Mouse (Mus musculus): ENCODE results near the gene Dcx.

The Dcx gene

DNA sequence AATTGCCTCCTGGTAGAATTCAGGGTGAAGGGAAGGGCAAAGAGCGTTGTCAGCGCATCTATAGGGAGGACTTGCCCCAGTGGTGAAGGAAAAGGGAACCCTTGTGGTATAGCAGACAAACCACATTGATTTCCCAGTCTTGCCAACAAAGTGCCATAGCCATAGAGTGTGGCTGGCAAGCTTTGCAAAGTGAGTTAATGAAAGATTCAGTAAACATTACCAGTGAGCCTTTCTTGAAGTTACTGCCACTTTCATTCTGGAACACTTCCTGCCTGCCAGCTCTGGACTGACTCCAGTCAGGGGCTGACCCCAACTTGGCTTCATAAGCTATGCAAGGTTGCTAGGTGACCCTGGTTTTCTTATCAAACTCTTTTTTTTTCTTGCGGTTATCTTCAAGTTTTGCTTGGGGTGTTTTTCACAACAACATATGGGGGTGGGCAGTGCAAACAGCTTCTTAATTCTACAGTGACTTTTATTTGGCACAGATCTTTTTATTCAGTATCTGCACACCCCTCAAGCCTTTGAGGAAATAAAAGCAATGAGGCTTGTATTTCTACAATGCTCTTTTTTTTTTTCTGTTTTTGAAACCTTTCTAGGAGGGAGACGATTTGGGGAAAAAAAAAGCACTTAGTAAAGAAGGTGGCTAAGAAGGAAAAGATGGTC, 51.2 kb downstream of the Dcx start:
- DNase-seq (ENCODE audit: low read depth, low spot score): no peak
- Histone ChIP-seq H3K27me3 (ENCODE audit: control insufficient read depth, insufficient read depth, low read length, poor library complexity, severe bottlenecking) (no peaks in the 10 kb centered on the region), H3K36me3 (ENCODE audit: control insufficient read depth, insufficient read depth, low read length, poor library complexity, severe bottlenecking) (no peaks in the 10 kb centered on the region)

- no peak for DNase-seq (ENCODE audit: low read depth, low spot score)
- Histone ChIP-seq H3K36me3 (ENCODE audit: control insufficient read depth, insufficient read depth, low read length, poor library complexity, severe bottlenecking) (no peaks in the 10 kb centered on the region), H3K27me3 (ENCODE audit: control insufficient read depth, insufficient read depth, low read length, poor library complexity, severe bottlenecking) (no peaks in the 10 kb centered on the region)
These were observed 53.5 kb downstream of the Dcx start for GRCm38 (mm10) chrX:143879631-143880030.

- no peak for DNase-seq (ENCODE audit: low read depth, low spot score)
- Histone ChIP-seq H3K27me3 (ENCODE audit: control insufficient read depth, insufficient read depth, low read length, poor library complexity, severe bottlenecking) (no peaks in the 10 kb centered on the region), H3K36me3 (ENCODE audit: control insufficient read depth, insufficient read depth, low read length, poor library complexity, severe bottlenecking) (no peaks in the 10 kb centered on the region)
These were observed 65.9 kb downstream of the Dcx start for GRCm38 (mm10) chrX:143867129-143867664.

- Histone ChIP-seq H3K36me3 (ENCODE audit: control insufficient read depth, insufficient read depth, low read length, poor library complexity, severe bottlenecking) (no peaks in the 10 kb centered on the region), H3K27me3 (ENCODE audit: control insufficient read depth, insufficient read depth, low read length, poor library complexity, severe bottlenecking) (no peaks in the 10 kb centered on the region)
- DNase-seq (ENCODE audit: low read depth, low spot score): no peak
These were observed 81.8 kb downstream of the Dcx start for GRCm38 (mm10) chrX:143851351-143851750.

DNA sequence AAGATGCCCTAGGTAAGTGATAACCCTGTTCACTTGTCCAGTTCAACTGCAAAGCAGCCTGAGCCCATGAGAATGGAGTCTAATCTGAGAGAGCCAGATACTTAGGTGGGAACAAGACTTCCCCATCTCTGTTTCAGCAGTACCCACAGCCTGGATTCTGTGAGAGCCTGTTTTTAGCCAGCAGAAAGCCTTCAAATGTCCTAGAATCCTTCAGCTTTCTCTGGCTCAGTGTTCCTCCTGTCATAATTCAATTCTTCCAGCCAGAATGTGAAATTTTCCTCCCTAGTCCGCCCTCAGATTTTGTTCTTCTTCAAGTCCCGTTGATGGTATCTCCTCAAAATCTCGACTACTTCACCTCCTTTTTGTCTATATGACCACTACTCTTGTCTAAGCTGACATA, 83.1 kb downstream of the Dcx start:
- Histone ChIP-seq H3K27me3 (ENCODE audit: control insufficient read depth, insufficient read depth, low read length, poor library complexity, severe bottlenecking) (no peaks in the 10 kb centered on the region), H3K36me3 (ENCODE audit: control insufficient read depth, insufficient read depth, low read length, poor library complexity, severe bottlenecking) (no peaks in the 10 kb centered on the region)
- DNase-seq (ENCODE audit: low read depth, low spot score): no peak

- Histone ChIP-seq H3K27me3 (ENCODE audit: control insufficient read depth, insufficient read depth, low read length, poor library complexity, severe bottlenecking) (no peaks in the 10 kb centered on the region), H3K36me3 (ENCODE audit: control insufficient read depth, insufficient read depth, low read length, poor library complexity, severe bottlenecking) (no peaks in the 10 kb centered on the region)
- no peak for DNase-seq (ENCODE audit: low read depth, low spot score)
These were observed 86.5 kb downstream of the Dcx start for GRCm38 (mm10) chrX:143846637-143847036.

GRCm38 (mm10) chrX:143827212-143827611, 105.9 kb downstream of the Dcx start, which contains the start of gene Capn6:
Gene Capn6, minus strand, starts transcription at chrX:143827414.
- no peak for DNase-seq (ENCODE audit: low read depth, low spot score)
- Histone ChIP-seq H3K36me3 (ENCODE audit: control insufficient read depth, insufficient read depth, low read length, poor library complexity, severe bottlenecking) (no peaks in the 10 kb centered on the region), H3K27me3 (ENCODE audit: control insufficient read depth, insufficient read depth, low read length, poor library complexity, severe bottlenecking) (no peaks in the 10 kb centered on the region)

GRCm38 (mm10) chrX:143826521-143826920, 106.6 kb downstream of the Dcx start:
- Histone ChIP-seq H3K27me3 (ENCODE audit: control insufficient read depth, insufficient read depth, low read length, poor library complexity, severe bottlenecking) (no peaks in the 10 kb centered on the region), H3K36me3 (ENCODE audit: control insufficient read depth, insufficient read depth, low read length, poor library complexity, severe bottlenecking) (no peaks in the 10 kb centered on the region)
- no peak for DNase-seq (ENCODE audit: low read depth, low spot score)

GRCm38 (mm10) chrX:143818961-143819360, 114.2 kb downstream of the Dcx start:
- no peak for DNase-seq (ENCODE audit: low read depth, low spot score)
- Histone ChIP-seq H3K27me3 (ENCODE audit: control insufficient read depth, insufficient read depth, low read length, poor library complexity, severe bottlenecking) (no peaks in the 10 kb centered on the region), H3K36me3 (ENCODE audit: control insufficient read depth, insufficient read depth, low read length, poor library complexity, severe bottlenecking) (no peaks in the 10 kb centered on the region)

GRCm38 (mm10) chrX:143815948-143816347, 117.2 kb downstream of the Dcx start:
- Histone ChIP-seq H3K27me3 (ENCODE audit: control insufficient read depth, insufficient read depth, low read length, poor library complexity, severe bottlenecking) (no peaks in the 10 kb centered on the region), H3K36me3 (ENCODE audit: control insufficient read depth, insufficient read depth, low read length, poor library complexity, severe bottlenecking) (no peaks in the 10 kb centered on the region)
- no peak for DNase-seq (ENCODE audit: low read depth, low spot score)

All from splenic B cell, adult 2 months (primary cell).